Mouse (Mus musculus) gastrocnemius, postnatal 14 days (tissue): Measurements from ENCODE around the gene Neurl1b. TPM values are rescaled to one million over a fixed set of nuclear protein-coding genes. Genes with fewer than 3 reads are reported as not detected.

Experiments
- DNase-seq: peaks from one replicate; pipeline ENCODE4 v3.0.0; 2021; ENCODE audit warnings: mixed read lengths
- intact Hi-C: fragments of 180-260 bp; cut with DNase I; formaldehyde crosslinking; loops from one replicate; pipeline ENCODE4 v1.15.1; 2025; ENCODE audit warnings: low total_unique reads
- total RNA-seq, 2 experiments: library from RNA; stranded (reverse); gene quantifications; 2 replicates each; pipeline ENCODE4 v1.2.3; 2021

The Neurl1b gene
- total RNA-seq, 2 experiments from 2014 or later: 8.4 TPM

- DNase-seq: no peak
- intact Hi-C loops: no loop called here
Observed at GRCm38 (mm10) chr17:26441024-26441423, 26.4 kb downstream of the Neurl1b start.

- intact Hi-C loops: no loop called here
- no peak for DNase-seq
Observed at GRCm38 (mm10) chr17:26442197-26442596, 27.6 kb downstream of the Neurl1b start.

GRCm38 (mm10) chr17:26443865-26444264 lies 29.2 kb downstream of the Neurl1b start:
- no peak for DNase-seq
- intact Hi-C loops: no loop called here

DNA sequence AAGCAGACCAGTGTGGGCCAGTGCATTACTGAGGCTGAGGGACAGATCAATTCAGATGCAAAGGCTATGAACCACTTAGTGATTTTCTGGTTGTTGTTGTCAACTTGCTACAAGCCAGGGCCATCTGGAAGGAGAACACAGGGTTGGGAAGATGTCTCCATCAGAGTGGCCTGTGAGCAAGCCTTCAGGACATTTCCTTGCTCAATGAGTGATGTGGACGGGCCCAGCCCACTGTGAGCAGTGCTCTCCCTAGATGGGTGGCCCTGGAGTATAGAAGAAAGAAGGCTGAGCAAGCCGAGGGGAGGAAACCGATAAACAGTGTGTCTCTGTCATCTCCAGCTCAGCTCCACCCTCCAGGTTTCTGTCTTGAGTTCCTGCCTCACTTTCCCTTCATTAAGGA lies 34.8 kb downstream of the Neurl1b start:
- intact Hi-C loops: loop anchor here (5.0 kb wide), 1 partner anchor 137 kb away; no protein-coding TSS in a partner anchor
- no peak for DNase-seq

- intact Hi-C loops: loop anchor here (10.0 kb wide), 1 partner anchor 443 kb away; no protein-coding TSS in a partner anchor
Observed at GRCm38 (mm10) chr17:26451651-26452295, 37.1 kb downstream of the Neurl1b start.

GRCm38 (mm10) chr17:26452371-26452972 lies 37.8 kb downstream of the Neurl1b start:
- intact Hi-C loops: loop anchor here (10.0 kb wide), 1 partner anchor 442 kb away; no protein-coding TSS in a partner anchor
- DNase-seq: peak; percentile 75

More at GRCm38 (mm10) chr17:26451651-26452295, 37.1 kb downstream of the Neurl1b start:
- DNase-seq: peak; percentile 62

- intact Hi-C loops: loop anchor here (10.0 kb wide), 1 partner anchor 437 kb away; no protein-coding TSS in a partner anchor
- DNase-seq: no peak
Observed at GRCm38 (mm10) chr17:26457506-26457905, 42.9 kb downstream of the Neurl1b start.

- intact Hi-C loops: loop anchor here (10.0 kb wide), 1 partner anchor 437 kb away; no protein-coding TSS in a partner anchor
- no peak for DNase-seq
Observed at GRCm38 (mm10) chr17:26458049-26458448, 43.4 kb downstream of the Neurl1b start.

GRCm38 (mm10) chr17:26462634-26463170 lies 48.1 kb downstream of the Neurl1b start:
- peak; percentile 79 for DNase-seq
- intact Hi-C loops: no loop called here

- intact Hi-C loops: no loop called here
- no peak for DNase-seq
Observed at GRCm38 (mm10) chr17:26463432-26463831, 48.8 kb downstream of the Neurl1b start.

DNA sequence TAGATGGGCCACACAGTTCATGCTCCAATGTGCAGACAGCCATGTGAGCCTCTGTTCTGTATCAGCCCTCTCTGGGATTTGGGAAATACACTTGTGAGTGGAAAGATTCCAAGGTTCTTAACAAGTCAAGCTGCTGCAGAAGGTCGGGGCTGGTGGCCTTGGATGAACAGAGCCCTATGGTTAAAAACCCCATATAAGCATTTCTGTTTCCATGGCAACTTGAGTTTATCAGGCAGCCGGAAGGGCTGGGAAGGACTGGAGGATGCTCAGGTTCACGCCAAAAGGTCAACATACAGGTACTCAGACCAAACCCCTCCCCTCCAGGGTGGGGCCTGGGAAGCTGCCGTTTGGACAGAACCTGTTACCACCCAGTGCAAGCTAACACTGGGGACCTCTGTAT lies 49.4 kb downstream of the Neurl1b start:
- intact Hi-C loops: loop anchor here (2.0 kb wide), 1 partner anchor 177 kb away; no protein-coding TSS in a partner anchor

GRCm38 (mm10) chr17:26464481-26464880 lies 49.9 kb downstream of the Neurl1b start:
- no peak for DNase-seq
- intact Hi-C loops: loop anchor here (2.0 kb wide), 1 partner anchor 176 kb away; no protein-coding TSS in a partner anchor

More for the DNA sequence above, 49.4 kb downstream of the Neurl1b start:
- DNase-seq: no peak

DNA sequence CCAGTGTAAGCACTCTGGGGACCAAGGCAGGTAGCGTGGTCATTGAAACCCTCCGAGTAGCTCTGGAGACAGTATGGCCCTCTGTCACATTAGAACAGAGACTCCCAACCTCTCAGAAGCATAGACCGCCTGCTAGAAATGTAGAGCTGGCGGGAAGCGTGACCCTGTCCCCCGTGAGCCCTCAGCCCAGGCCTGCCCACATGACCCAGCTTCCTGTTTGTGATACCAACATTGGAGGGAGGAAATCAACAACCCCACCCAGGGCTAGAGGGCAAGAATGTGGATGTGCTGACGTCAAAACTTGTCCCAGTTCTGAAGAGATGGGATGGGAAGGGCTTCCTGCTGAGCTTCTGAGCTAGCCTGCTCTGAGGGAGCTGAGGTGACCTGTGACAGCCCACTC lies 50.3 kb downstream of the Neurl1b start:
- DNase-seq: no peak
- intact Hi-C loops: loop anchor here (2.0 to 5.0 kb wide), 2 partner anchors 42 to 176 kb away; no protein-coding TSS in a partner anchor

DNA sequence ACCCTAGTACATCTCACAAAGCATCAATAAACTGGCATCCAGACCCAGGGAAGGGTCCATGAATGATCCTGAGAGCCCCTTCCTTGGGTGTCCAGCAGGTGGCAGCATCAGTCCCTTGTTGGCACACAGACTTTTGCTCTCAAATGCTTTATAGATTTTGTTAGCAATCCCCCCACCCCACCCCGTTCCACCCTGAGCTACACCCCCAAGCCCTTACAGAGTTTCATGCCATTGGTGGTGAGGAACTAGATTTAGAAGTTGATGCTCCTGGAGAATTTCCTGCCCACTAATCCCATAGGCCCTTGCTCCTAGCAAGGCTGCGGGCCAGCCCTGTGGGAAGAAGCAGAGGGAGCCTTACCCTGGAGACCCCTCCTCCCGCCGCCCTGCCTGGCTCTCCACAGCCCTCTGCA lies 52.1 kb downstream of the Neurl1b start:
- DNase-seq: peak; percentile 80
- intact Hi-C loops: loop anchor here (5.0 kb wide), 1 partner anchor 41 kb away; no protein-coding TSS in a partner anchor

DNA sequence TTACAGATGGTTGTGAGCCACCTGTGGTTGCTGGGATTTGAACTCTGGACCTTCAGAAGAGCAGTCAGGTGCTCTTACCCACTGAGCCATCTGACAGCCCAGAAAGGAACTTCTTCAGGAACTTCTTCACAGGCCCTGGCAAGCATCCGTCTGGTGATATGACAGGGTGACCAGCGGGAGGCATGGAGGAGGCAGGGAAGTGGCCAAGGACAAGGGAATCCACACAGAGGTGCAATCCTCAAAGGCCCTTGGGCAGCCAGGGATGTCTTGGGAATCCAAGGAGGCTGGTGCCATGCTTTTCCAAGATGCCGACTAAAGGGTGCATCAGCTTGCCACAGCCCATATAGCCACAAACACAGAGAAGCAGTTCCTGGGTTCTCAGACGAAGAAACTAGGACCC lies 53.0 kb downstream of the Neurl1b start:
- no peak for DNase-seq
- intact Hi-C loops: loop anchor here (5.0 kb wide), 1 partner anchor 40 kb away; no protein-coding TSS in a partner anchor

DNA sequence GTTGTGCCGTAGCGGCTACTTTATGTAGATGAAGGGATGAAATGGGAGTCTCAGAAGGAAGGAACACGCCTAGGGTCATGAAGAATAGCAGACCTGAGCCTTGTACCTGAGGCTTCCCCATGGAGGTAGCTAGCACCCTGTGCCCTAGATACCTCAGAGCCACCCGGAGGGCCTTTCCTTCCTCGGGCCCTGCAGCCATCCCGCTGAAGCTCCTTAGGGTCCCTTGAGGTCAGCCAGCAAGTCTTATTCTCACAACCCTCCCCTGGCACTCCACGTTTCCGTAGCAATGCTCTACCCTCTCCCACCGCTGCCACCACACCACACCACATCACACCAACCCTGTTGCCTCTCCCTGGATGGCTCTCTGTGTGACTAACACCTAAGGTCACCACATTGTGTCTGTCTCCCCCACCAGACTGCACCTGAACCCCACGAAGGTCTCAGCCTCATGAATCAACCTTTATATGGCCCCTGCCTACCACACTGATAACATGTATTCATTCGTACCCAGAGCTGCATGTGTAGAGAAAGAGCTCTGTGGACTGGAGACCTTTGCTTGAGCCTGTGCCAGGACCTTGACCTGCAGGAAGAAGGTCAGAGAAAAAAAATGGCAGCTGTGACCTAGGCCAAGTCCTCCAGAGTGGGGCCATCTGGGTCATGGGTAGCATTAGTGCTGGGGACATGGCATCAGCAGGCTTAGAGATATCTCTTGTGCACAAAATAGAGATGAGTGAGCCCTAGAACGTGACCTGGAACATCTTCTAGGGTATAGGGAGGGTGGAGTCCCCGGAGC lies 53.7 kb downstream of the Neurl1b start:
- intact Hi-C loops: loop anchor here (5.0 kb wide), 1 partner anchor 39 kb away; no protein-coding TSS in a partner anchor

GRCm38 (mm10) chr17:26476871-26477270 lies 62.2 kb downstream of the Neurl1b start:
- intact Hi-C loops: no loop called here
- DNase-seq: no peak

More for the DNA sequence above, 53.7 kb downstream of the Neurl1b start:
- DNase-seq: no peak

- intact Hi-C loops: no loop called here
- DNase-seq: no peak
Observed at GRCm38 (mm10) chr17:26478672-26479071, 64.0 kb downstream of the Neurl1b start.

DNA sequence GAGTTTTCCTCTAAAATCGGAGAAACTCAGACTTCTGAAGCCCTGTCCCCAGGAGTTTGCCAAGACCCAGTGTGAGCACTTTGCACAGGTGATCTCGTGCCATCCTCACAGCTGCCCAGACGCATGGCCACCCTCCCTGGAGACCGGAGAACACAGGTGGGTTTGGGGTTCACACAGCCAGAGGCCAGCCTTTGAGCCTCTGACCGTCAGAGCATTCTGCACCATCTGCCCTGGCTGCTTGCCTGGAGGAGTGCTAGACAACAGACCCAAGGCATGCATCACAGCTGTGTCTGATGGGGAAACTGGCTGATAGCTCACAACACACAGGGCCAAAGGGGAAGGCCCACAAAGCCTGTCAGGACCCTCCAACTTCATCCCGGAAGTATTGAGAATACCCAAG lies 65.0 kb downstream of the Neurl1b start:
- peak; percentile 73 for DNase-seq
- intact Hi-C loops: no loop called here
